Mouse (Mus musculus): ENCODE results near the gene Atic. TPM values are rescaled to one million over a fixed set of nuclear protein-coding genes. Genes with fewer than 3 reads are reported as not detected.

Atic gene
- total RNA-seq, 1 experiment: 127 TPM

- Histone ChIP-seq H3K27ac (ENCODE audit: insufficient read depth, low read depth, low read length, poor library complexity, severe bottlenecking) (no peak overlapping the region), H3K4me1 (ENCODE audit: control insufficient read depth in 2 of 2, insufficient read depth in 2 of 2, low read length in 2 of 2, poor library complexity in 1 of 2) (no peaks in the 10 kb centered on the region), H3K9ac (ENCODE audit: insufficient read depth, low read depth, low read length, poor library complexity, severe bottlenecking) (no peak overlapping the region), H3K4me3 (ENCODE audit: insufficient read depth in 1 of 2, low read depth in 1 of 2, low read length in 2 of 2, poor library complexity in 1 of 2, severe bottlenecking in 1 of 2) (no peak overlapping the region), H3K36me3 (ENCODE audit: control insufficient read depth, insufficient read depth, low read length, poor library complexity, severe bottlenecking) (peaks cover 64% of the 10 kb centered on the region), H3K9me3 (ENCODE audit: control insufficient read depth, insufficient read depth, low read depth, low read length) (no peaks in the 10 kb centered on the region)
- TF ChIP-seq CHD2 (IDR thresholded peaks at IDR 0.05; ENCODE audit: low read depth, low read length) (no peak), MAFK (IDR thresholded peaks at IDR 0.05; ENCODE audit: insufficient read depth, low read depth, low read length) (no peak), ZNF384 (IDR thresholded peaks at IDR 0.05; ENCODE audit: low read depth, low read length) (no peak), HCFC1 (IDR thresholded peaks at IDR 0.05; ENCODE audit: borderline replicate concordance, insufficient read depth, low read length) (no peak), ZC3H11A (IDR thresholded peaks at IDR 0.05; ENCODE audit: borderline replicate concordance, low read depth, low read length) (no peak)
- DNase-seq (ENCODE audit: low read depth, low spot score): no peak
- in situ Hi-C loops (cut with MboI; ENCODE audit: low sequenced_read_pairs in 2 of 2, unreplicated experiment in 2 of 2): loop anchor here in 1 of 2 experiments (10.0 kb wide), 1 partner anchor 49 kb away; no protein-coding TSS in a partner anchor
Observed at GRCm38 (mm10) chr1:71623625-71624024, 66.7 kb downstream of the Atic start.

Other genes with a start within 250 kb of the Atic start
- gene Abca12, start 142.2 kb upstream of the Atic start, total RNA-seq (2012; rRNA removed): 0.11 and 0.31 TPM in 2 replicates
- gene Fn1, start 96.0 kb downstream of the Atic start, total RNA-seq (2012; rRNA removed): 491 and 803 TPM in 2 replicates